Mouse (Mus musculus) heart, adult 2 months (tissue): ENCODE results near the gene Smarcb1.

Experiments
- CTCF ChIP-seq: fragments of 200-600 bp; IDR thresholded peaks from 2 replicates; pipeline ENCODE4 v1.8.1; 2022; ENCODE audit warnings: antibody characterized with exemption, mild to moderate bottlenecking, moderate library complexity
- EP300 ChIP-seq: fragments of 200-500 bp; IDR thresholded peaks from 2 replicates; pipeline ENCODE4 v1.6.1; 2011; ENCODE audit warnings: low read depth, low read length, control low read depth; ENCODE audit not compliant: insufficient read depth
- POLR2A ChIP-seq: fragments of 200-500 bp; IDR thresholded peaks from 2 replicates; pipeline ENCODE4 v1.6.1; 2011; ENCODE audit warnings: mild to moderate bottlenecking, low read depth, low read length, control low read depth; ENCODE audit not compliant: insufficient read depth

- no peak for TF ChIP-seq CTCF
- no peak for TF ChIP-seq EP300
- no peak for TF ChIP-seq POLR2A
These were observed 29.4 kb upstream of the Smarcb1 start for GRCm38 (mm10) chr10:75950791-75951210.
